ENCODE assay signal across 9 mouse cellular contexts in the genomic region with DNA sequence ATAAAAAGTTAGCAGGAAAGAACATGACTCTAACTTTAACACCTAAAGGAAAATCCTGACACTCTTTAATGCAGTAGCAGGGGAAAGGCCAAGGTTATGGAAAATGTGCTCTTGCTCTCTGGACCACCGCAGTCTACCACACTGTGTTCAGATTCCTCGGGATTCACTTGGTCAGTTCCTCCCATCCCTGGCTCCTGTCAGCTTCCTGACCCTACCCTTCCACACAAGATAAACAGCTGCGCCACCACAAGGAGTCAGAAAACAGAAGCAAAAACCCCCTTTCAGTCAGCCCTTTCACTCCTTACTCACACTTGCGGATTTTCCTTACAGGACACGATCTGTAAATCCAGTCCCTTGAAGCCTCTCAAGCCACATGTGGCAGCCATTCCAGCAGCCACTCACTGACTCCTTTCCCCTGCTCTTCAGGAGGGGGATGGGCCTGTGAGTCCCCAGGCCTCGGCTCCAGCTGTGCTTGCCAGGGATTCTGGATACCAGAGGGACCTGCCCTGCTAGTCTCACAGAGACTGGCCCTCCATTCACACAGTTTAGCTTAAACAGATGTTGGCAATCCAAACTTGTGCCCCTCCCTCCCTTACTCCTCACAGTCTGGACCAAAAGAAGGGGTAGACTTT.
A peak's percentile ranks its signal among the peaks of the same experiment; 100 is the strongest.
DNase-seq lines count a peak whose midpoint lies in the region; ATAC-seq and TF ChIP-seq lines count a peak whose summit lies in the region.
"Had no signal": no experiment of that assay in that cellular context is flagged by ENCODE, and none has a peak within 500 bp of the region (broad histone marks: within the 10 kb centered on the region; RNA-seq: fewer than 3 reads in every experiment).

No protein-coding gene starts in this region.

- TF ChIP-seq CTCF in gastrocnemius, adult 2 months (IDR thresholded peaks at IDR 0.05) = no peak
- TF ChIP-seq CTCF in lung, postnatal 0 days (IDR thresholded peaks at IDR 0.05) = no peak; the same call in 1 of the 2 replicates

- peak overlapping the region; percentile 78 for H3K27ac ChIP-seq in hindbrain, embryonic 10.5 days
- H3K27ac ChIP-seq in hindbrain, embryonic 14.5 days = no peak overlapping the region
- peak overlapping the region; percentile 64 for H3K27ac ChIP-seq in gastrocnemius, adult 2 months
- peak overlapping the region; percentile 71 for H3K27ac ChIP-seq in intestine, embryonic 15.5 days
- H3K27ac ChIP-seq in lung, postnatal 0 days (ENCODE audit: low read length) = peak overlapping the region; percentile 52

- intact Hi-C loops in gastrocnemius, adult 2 months (cut with DNase I) = no loop called here

- no peak overlapping the region for H3K4me3 ChIP-seq in hindbrain, embryonic 10.5 days
- no peak overlapping the region for H3K4me3 ChIP-seq in hindbrain, embryonic 14.5 days (replicated peaks; ENCODE audit: low read length)
- peak overlapping the region; percentile 13 for H3K4me3 ChIP-seq in gastrocnemius, adult 2 months
- no peak overlapping the region for H3K4me3 ChIP-seq in intestine, embryonic 15.5 days (replicated peaks)
- no peak overlapping the region for H3K4me3 ChIP-seq in lung, postnatal 0 days (ENCODE audit: low read depth, low read length)

- H3K36me3 ChIP-seq in hindbrain, embryonic 10.5 days = no peaks in the 10 kb centered on the region
- H3K36me3 ChIP-seq in hindbrain, embryonic 14.5 days (replicated peaks; ENCODE audit: control insufficient read depth, insufficient read depth) = no peaks in the 10 kb centered on the region
- no peaks in the 10 kb centered on the region for H3K36me3 ChIP-seq in intestine, embryonic 15.5 days
- no peaks in the 10 kb centered on the region for H3K36me3 ChIP-seq in lung, postnatal 0 days (ENCODE audit: insufficient read depth, low read length)

- H3K9me3 ChIP-seq in hindbrain, embryonic 10.5 days = no peaks in the 10 kb centered on the region
- H3K9me3 ChIP-seq in hindbrain, embryonic 14.5 days (ENCODE audit: control insufficient read depth, low read length) = no peaks in the 10 kb centered on the region
- H3K9me3 ChIP-seq in intestine, embryonic 15.5 days = no peaks in the 10 kb centered on the region
- H3K9me3 ChIP-seq in lung, postnatal 0 days (ENCODE audit: low read length) = no peaks in the 10 kb centered on the region

- WGBS in hindbrain, embryonic 10.5 days = 9% methylated on average over 6 of the region's 6 CpGs
- WGBS in hindbrain, embryonic 14.5 days = 26% methylated on average over 6 of the region's 6 CpGs
- 22% methylated on average over 6 of the region's 6 CpGs for WGBS in intestine, embryonic 15.5 days
- WGBS in lung, postnatal 0 days = 11% methylated on average over 6 of the region's 6 CpGs

- TF ChIP-seq EP300 in lung, postnatal 0 days (IDR thresholded peaks at IDR 0.05) = no peak

- peaks cover 30% of the 10 kb centered on the region for H3K4me1 ChIP-seq in hindbrain, embryonic 10.5 days (replicated peaks)
- peaks cover 20% of the 10 kb centered on the region for H3K4me1 ChIP-seq in hindbrain, embryonic 14.5 days (replicated peaks; ENCODE audit: control insufficient read depth, insufficient read depth, low read length)
- H3K4me1 ChIP-seq in intestine, embryonic 15.5 days (replicated peaks) = peaks cover 14% of the 10 kb centered on the region
- H3K4me1 ChIP-seq in lung, postnatal 0 days (ENCODE audit: insufficient read depth, low read depth, low read length) = peaks cover 12% of the 10 kb centered on the region

- no peaks in the 10 kb centered on the region for H3K27me3 ChIP-seq in hindbrain, embryonic 10.5 days (ENCODE audit: insufficient read depth, poor library complexity, severe bottlenecking)
- no peaks in the 10 kb centered on the region for H3K27me3 ChIP-seq in hindbrain, embryonic 14.5 days (ENCODE audit: control insufficient read depth, insufficient read depth, low read length)
- H3K27me3 ChIP-seq in intestine, embryonic 15.5 days (replicated peaks) = no peaks in the 10 kb centered on the region
- H3K27me3 ChIP-seq in lung, postnatal 0 days (replicated peaks; ENCODE audit: insufficient read depth, low read length) = no peaks in the 10 kb centered on the region
- H3K27me3 ChIP-seq: CH12.LX had no signal

- H3K9ac ChIP-seq in hindbrain, embryonic 14.5 days = no peak overlapping the region
- H3K9ac ChIP-seq in intestine, embryonic 15.5 days = no peak overlapping the region
- H3K9ac ChIP-seq in lung, postnatal 0 days (replicated peaks; ENCODE audit: low read depth) = no peak overlapping the region

- DNase-seq in hindbrain, embryonic 10.5 days (ENCODE audit: low spot score) = peak; percentile 53
- DNase-seq in hindbrain, embryonic 14.5 days (ENCODE audit: low spot score) = no peak
- DNase-seq in gastrocnemius, adult 2 months = peak; percentile 58
- DNase-seq in lung, postnatal 0 days (ENCODE audit: low spot score) = peak; percentile 73
- DNase-seq in yolk sac, embryonic 10.5 days (ENCODE audit: low spot score) = peak; percentile 66
- DNase-seq in layer of hippocampus, adult 9-11 months = no peak
- no peak for DNase-seq in thymus, postnatal 0 days (ENCODE audit: low spot score)

- no peak overlapping the region for H3K4me2 ChIP-seq in hindbrain, embryonic 14.5 days (replicated peaks)
- 0 out of 2 replicates have a peak overlapping the region, but pooled peaks have one; percentile 10 for H3K4me2 ChIP-seq in intestine, embryonic 15.5 days (replicated peaks)
- H3K4me2 ChIP-seq in lung, postnatal 0 days (replicated peaks; ENCODE audit: low read depth, low read length) = 0 out of 2 replicates have a peak overlapping the region, but pooled peaks have one; percentile 18

- ATAC-seq in hindbrain, embryonic 14.5 days (ENCODE audit: low FRiP score) = no peak
- ATAC-seq in intestine, embryonic 15.5 days = peak; percentile 65
- peak; percentile 66 for ATAC-seq in lung, postnatal 0 days

Comparison
In these comparisons a context has a peak if more than half of its experiments do, and no peak if none do; other contexts are left out.
1. DNase-seq: peak in hindbrain, embryonic 10.5 days (single experiment), gastrocnemius, adult 2 months (single experiment), lung, postnatal 0 days (single experiment) and yolk sac, embryonic 10.5 days (single experiment); none in hindbrain, embryonic 14.5 days (single experiment), layer of hippocampus, adult 9-11 months (single experiment) and thymus, postnatal 0 days (single experiment).